In genomic region chr14:54152485-54153235, GRCm38 (mm10) we compare ENCODE assay signal across 7 mouse cellular contexts.
DNase-seq lines count a peak whose midpoint lies in the region; ATAC-seq lines count a peak whose summit lies in the region.

No protein-coding gene starts in this region.

- H3K4me1 ChIP-seq in embryonic facial prominence, embryonic 11.5 days (ENCODE audit: control insufficient read depth, insufficient read depth, low read length) = no peaks in the 10 kb centered on the region

- H3K9ac ChIP-seq in embryonic facial prominence, embryonic 11.5 days (replicated peaks; ENCODE audit: low read length) = no peak overlapping the region

- H3K9me3 ChIP-seq in embryonic facial prominence, embryonic 11.5 days (replicated peaks; ENCODE audit: control insufficient read depth, low read length) = no peaks in the 10 kb centered on the region

- H3K27ac ChIP-seq in embryonic facial prominence, embryonic 11.5 days (replicated peaks; ENCODE audit: low read depth, low read length) = no peak overlapping the region

- peak; percentile 54 for DNase-seq in MN1 (ENCODE audit: low spot score)
- peak; percentile 87 for DNase-seq in adrenal gland, postnatal 14 days
- DNase-seq in embryonic facial prominence, embryonic 11.5 days (ENCODE audit: low spot score) = peak; percentile 71
- DNase-seq in layer of hippocampus, postnatal 25 days (ENCODE audit: extremely low spot score in 1 of 2, low spot score in 1 of 2) = peak; percentile 32 to 79
- peak; percentile 73 for DNase-seq in lung, postnatal 25 days (ENCODE audit: low spot score)
- peak; percentile 48 to 62 for DNase-seq in spleen, postnatal 36 days (ENCODE audit: low spot score in 2 of 2)

- H3K4me3 ChIP-seq in embryonic facial prominence, embryonic 11.5 days (ENCODE audit: low read depth, low read length) = no peak overlapping the region

- 52% methylated on average over 6 of the region's 6 CpGs for whole genome bisulfite sequencing in embryonic facial prominence, embryonic 11.5 days

- ATAC-seq in embryonic facial prominence, embryonic 11.5 days (replicated peaks; ENCODE audit: insufficient number of reproducible peaks, low FRiP score, low TSS enrichment, low read depth) = no peak
- ATAC-seq in hematopoietic stem cell, adult 5-6 weeks (replicated peaks in 1 of 2; ENCODE audit: insufficient read depth in 1 of 2, low FRiP score in 2 of 2, low TSS enrichment in 1 of 2, low read depth in 1 of 2, poor library complexity in 2 of 2, severe bottlenecking in 2 of 2) = peak; percentile 55 to 56; a peak in 3 of 4 replicates

- H3K4me2 ChIP-seq in embryonic facial prominence, embryonic 11.5 days (ENCODE audit: low read depth, low read length) = no peak overlapping the region

- H3K27me3 ChIP-seq in embryonic facial prominence, embryonic 11.5 days (ENCODE audit: control insufficient read depth, insufficient read depth, low read length) = no peaks in the 10 kb centered on the region

- H3K36me3 ChIP-seq in embryonic facial prominence, embryonic 11.5 days (replicated peaks; ENCODE audit: control insufficient read depth, insufficient read depth, low read depth, low read length) = no peaks in the 10 kb centered on the region
